Comparison of ENCODE assay signal across 13 mouse cellular contexts in genomic region chr16:11743724-11744123, GRCm38 (mm10).
DNase-seq lines count a peak whose midpoint lies in the region; ATAC-seq lines count a peak whose summit lies in the region.
"Had no signal": no experiment of that assay in that cellular context is flagged by ENCODE, and none has a peak within 500 bp of the region (broad histone marks: within the 10 kb centered on the region; RNA-seq: fewer than 3 reads in every experiment).

No protein-coding gene starts in this region.

- no peaks in the 10 kb centered on the region for H3K27me3 ChIP-seq in neural tube, embryonic 15.5 days (replicated peaks)
- H3K27me3 ChIP-seq: embryonic facial prominence, embryonic 12.5 days; forebrain, embryonic 12.5 days; heart, embryonic 12.5 days; hindbrain, embryonic 15.5 days had no signal

- DNase-seq in heart, adult 11 months: peak; percentile 76
- no peak for DNase-seq in heart, postnatal 36 days
- peak; percentile 4 for DNase-seq in right cerebral cortex, postnatal 25 days
- no peak for DNase-seq in right cerebral cortex, postnatal 14 days
- no peak for DNase-seq in gastrocnemius, postnatal 25 days
- DNase-seq: adrenal gland, adult 2 months; adrenal gland, postnatal 25 days had no signal

- H3K4me1 ChIP-seq in neural tube, embryonic 15.5 days: 0 out of 2 replicates have a peak, but pooled peaks cover 4% of the 10 kb centered on the region
- H3K4me1 ChIP-seq: embryonic facial prominence, embryonic 12.5 days; forebrain, embryonic 12.5 days; heart, embryonic 12.5 days; hindbrain, embryonic 15.5 days had no signal

- peak; percentile 56 for ATAC-seq in megakaryocyte, adult 5-6 weeks (ENCODE audit: poor library complexity, severe bottlenecking)
- ATAC-seq in neural tube, embryonic 15.5 days (ENCODE audit: low FRiP score): no peak

- no peaks in the 10 kb centered on the region for H3K36me3 ChIP-seq in neural tube, embryonic 15.5 days
- H3K36me3 ChIP-seq: embryonic facial prominence, embryonic 12.5 days; forebrain, embryonic 12.5 days; heart, embryonic 12.5 days; hindbrain, embryonic 15.5 days had no signal

- no peak overlapping the region for H3K27ac ChIP-seq in neural tube, embryonic 15.5 days (replicated peaks)
- H3K27ac ChIP-seq: embryonic facial prominence, embryonic 12.5 days; forebrain, embryonic 12.5 days; hindbrain, embryonic 15.5 days had no signal

- H3K4me3 ChIP-seq in neural tube, embryonic 15.5 days (replicated peaks): no peak overlapping the region
- H3K4me3 ChIP-seq: embryonic facial prominence, embryonic 12.5 days; forebrain, embryonic 12.5 days; heart, embryonic 12.5 days; hindbrain, embryonic 15.5 days had no signal

- intact Hi-C loops in heart, postnatal 36 days (cut with DNase I): no loop called here

- no peak overlapping the region for H3K9ac ChIP-seq in neural tube, embryonic 15.5 days (replicated peaks)
- H3K9ac ChIP-seq: embryonic facial prominence, embryonic 12.5 days; forebrain, embryonic 12.5 days; heart, embryonic 12.5 days; hindbrain, embryonic 15.5 days had no signal

- H3K9me3 ChIP-seq in neural tube, embryonic 15.5 days (replicated peaks): no peaks in the 10 kb centered on the region
- H3K9me3 ChIP-seq: embryonic facial prominence, embryonic 12.5 days; forebrain, embryonic 12.5 days; heart, embryonic 12.5 days; hindbrain, embryonic 15.5 days had no signal

- H3K4me2 ChIP-seq in neural tube, embryonic 15.5 days: no peak overlapping the region
- H3K4me2 ChIP-seq: embryonic facial prominence, embryonic 12.5 days; forebrain, embryonic 12.5 days; heart, embryonic 12.5 days; hindbrain, embryonic 15.5 days had no signal

- 87% methylated on average over 4 of the region's 4 CpGs for WGBS in neural tube, embryonic 15.5 days

Comparison
In these comparisons a context has a peak if more than half of its experiments do, and no peak if none do; other contexts are left out.
1. DNase-seq: peak in heart, adult 11 months (single experiment) and right cerebral cortex, postnatal 25 days (single experiment); none in heart, postnatal 36 days (0 of 2), right cerebral cortex, postnatal 14 days (single experiment) and gastrocnemius, postnatal 25 days (single experiment).